Mouse (Mus musculus) MEL (cell line): ENCODE data around the gene Zdhhc9. TPM values are rescaled to one million over a fixed set of nuclear protein-coding genes. Genes with fewer than 3 reads are reported as not detected.

Source experiments
- DNase-seq: peaks from one replicate; pipeline ENCODE4 v3.0.0; 2011; ENCODE audit warnings: low read depth, low spot score
- H3K27ac ChIP-seq: 2 replicates; pipeline ENCODE4 v1.5.1; 2012; ENCODE audit warnings: low read depth, mild to moderate bottlenecking, control low read depth, low read length, moderate library complexity; ENCODE audit not compliant: control insufficient read depth
- H3K27me3 ChIP-seq, 2 experiments: fragments of 150-350 bp in 1 of 2; sonication (generic) in 1 of 2; 2 replicates each; pipeline ENCODE4 v1.6.1; 2012; ENCODE audit warnings: low read length in 2 of 2, mild to moderate bottlenecking in 2 of 2, improper control_type of control experiment in 1 of 2, moderate library complexity in 1 of 2; ENCODE audit not compliant: insufficient read depth in 2 of 2, control insufficient read depth in 1 of 2
- H3K36me3 ChIP-seq, 2 experiments: 2 replicates each; pipeline ENCODE4 v1.6.1; 2012 to 2014; ENCODE audit warnings: low read length in 2 of 2, improper control_type of control experiment in 1 of 2, inconsistent platforms in 1 of 2, mild to moderate bottlenecking in 1 of 2; ENCODE audit not compliant: insufficient read depth in 2 of 2, control insufficient read depth in 1 of 2
- H3K4me1 ChIP-seq, 2 experiments: fragments of 150-350 bp in 1 of 2; sonication (generic) in 1 of 2; 2 replicates each; pipeline ENCODE4 v1.6.1; 2012; ENCODE audit warnings: low read length in 2 of 2, improper control_type of control experiment in 1 of 2, mild to moderate bottlenecking in 1 of 2; ENCODE audit not compliant: insufficient read depth in 2 of 2, control insufficient read depth in 1 of 2
- H3K4me3 ChIP-seq, 2 experiments: fragments of 150-350 bp in 1 of 2; sonication (generic) in 1 of 2; 2 replicates each; pipeline ENCODE4 v1.5.1; 2012; ENCODE audit warnings: low read depth in 2 of 2, low read length in 2 of 2, mild to moderate bottlenecking in 2 of 2, moderate library complexity in 2 of 2, control low read depth in 1 of 2, improper control_type of control experiment in 1 of 2; ENCODE audit not compliant: control insufficient read depth in 1 of 2, insufficient read depth in 1 of 2
- H3K79me2 ChIP-seq: 2 replicates; pipeline ENCODE4 v1.6.1; 2012; ENCODE audit warnings: mild to moderate bottlenecking, low read length, moderate library complexity; ENCODE audit not compliant: control insufficient read depth, poor library complexity, insufficient read depth
- H3K9ac ChIP-seq: 2 replicates; pipeline ENCODE4 v1.6.1; 2012; ENCODE audit warnings: low read depth, mild to moderate bottlenecking, control low read depth, low read length, moderate library complexity; ENCODE audit not compliant: control insufficient read depth, poor library complexity, severe bottlenecking
- H3K9me3 ChIP-seq: fragments of 150-350 bp; sonication (generic); replicated peaks from 2 replicates; pipeline ENCODE4 v1.6.1; 2012; ENCODE audit warnings: mild to moderate bottlenecking, low read length, improper control_type of control experiment, moderate library complexity; ENCODE audit not compliant: insufficient read depth
- BHLHE40 ChIP-seq: IDR thresholded peaks from 2 replicates; pipeline ENCODE4 v1.6.1; 2012; ENCODE audit warnings: low read depth, mild to moderate bottlenecking, inconsistent platforms, low read length, improper control_type of control experiment, borderline replicate concordance
- CHD2 ChIP-seq: IDR thresholded peaks from 2 replicates; pipeline ENCODE4 v1.6.1; 2011; ENCODE audit warnings: low read length, improper control_type of control experiment
- CTCF ChIP-seq, 3 experiments: IDR thresholded peaks in 2 of 3; conservative IDR thresholded peaks in 1 of 3; 2 replicates each; pipeline ENCODE4 v1.5.1; 2011 to 2012; ENCODE audit warnings: low read length in 3 of 3, low read depth in 2 of 3, mild to moderate bottlenecking in 2 of 3, improper control_type of control experiment in 1 of 3, inconsistent platforms in 1 of 3, mixed read lengths in 1 of 3, moderate library complexity in 1 of 3; ENCODE audit not compliant: control insufficient read depth in 1 of 3, insufficient read depth in 1 of 3, poor library complexity in 1 of 3, severe bottlenecking in 1 of 3
- ELF1 ChIP-seq: IDR thresholded peaks from 2 replicates; pipeline ENCODE4 v1.6.1; 2014; ENCODE audit warnings: low read depth, mild to moderate bottlenecking, inconsistent platforms, low read length, improper control_type of control experiment, moderate library complexity
- EP300 ChIP-seq, 2 experiments: IDR thresholded peaks; 2 replicates each; pipeline ENCODE4 v1.6.1; 2011; ENCODE audit warnings: improper control_type of control experiment in 2 of 2, low read length in 2 of 2, low read depth in 1 of 2, mild to moderate bottlenecking in 1 of 2
- ETS1 ChIP-seq: IDR thresholded peaks from 2 replicates; pipeline ENCODE4 v1.6.1; 2012; ENCODE audit warnings: low read depth, mild to moderate bottlenecking, inconsistent platforms, low read length, improper control_type of control experiment, moderate library complexity
- GATA1 ChIP-seq: IDR thresholded peaks from 2 replicates; pipeline ENCODE4 v1.6.1; 2011; ENCODE audit warnings: low read depth, low read length, improper control_type of control experiment
- HCFC1 ChIP-seq: IDR thresholded peaks from 2 replicates; pipeline ENCODE4 v1.6.1; 2012; ENCODE audit warnings: low read depth, mild to moderate bottlenecking, inconsistent platforms, low read length, improper control_type of control experiment, moderate library complexity
- JUND ChIP-seq: IDR thresholded peaks from 2 replicates; pipeline ENCODE4 v1.6.1; 2011; ENCODE audit warnings: low read depth, mild to moderate bottlenecking, improper control_type of control experiment, low read length
- KAT2A ChIP-seq: conservative IDR thresholded peaks from 2 replicates; pipeline ENCODE4 v1.6.1; 2012; ENCODE audit warnings: low read depth, low read length, improper control_type of control experiment, inconsistent platforms
- MAX ChIP-seq: IDR thresholded peaks from 2 replicates; pipeline ENCODE4 v1.6.1; 2011; ENCODE audit warnings: low read length, improper control_type of control experiment
- MAZ ChIP-seq: IDR thresholded peaks from 2 replicates; pipeline ENCODE4 v1.6.1; 2012; ENCODE audit warnings: low read depth, mild to moderate bottlenecking, inconsistent platforms, low read length, improper control_type of control experiment
- MXI1 ChIP-seq: IDR thresholded peaks from 2 replicates; pipeline ENCODE4 v1.6.1; 2011; ENCODE audit warnings: mild to moderate bottlenecking, low read depth, low read length, improper control_type of control experiment
- MYC ChIP-seq: IDR thresholded peaks from 2 replicates; pipeline ENCODE4 v1.6.1; 2011; ENCODE audit warnings: low read depth, mild to moderate bottlenecking, low read length, improper control_type of control experiment, moderate library complexity
- NELFE ChIP-seq: IDR thresholded peaks from 2 replicates; pipeline ENCODE4 v1.6.1; 2011; ENCODE audit warnings: low read depth, low read length, improper control_type of control experiment
- NRF1 ChIP-seq: IDR thresholded peaks from 2 replicates; pipeline ENCODE4 v1.6.1; 2014; ENCODE audit warnings: low read depth, mild to moderate bottlenecking, inconsistent platforms, low read length, improper control_type of control experiment, moderate library complexity; ENCODE audit not compliant: poor library complexity, insufficient read depth, severe bottlenecking
- RCOR1 ChIP-seq: IDR thresholded peaks from 2 replicates; pipeline ENCODE4 v1.6.1; 2012; ENCODE audit warnings: low read depth, mild to moderate bottlenecking, inconsistent platforms, low read length, improper control_type of control experiment
- SIN3A ChIP-seq: IDR thresholded peaks from 2 replicates; pipeline ENCODE4 v1.6.1; 2012; ENCODE audit warnings: low read length, improper control_type of control experiment, inconsistent platforms
- SMC3 ChIP-seq: IDR thresholded peaks from 2 replicates; pipeline ENCODE4 v1.6.1; 2011; ENCODE audit warnings: low read depth, low read length, improper control_type of control experiment
- TAL1 ChIP-seq: IDR thresholded peaks from 2 replicates; pipeline ENCODE4 v1.6.1; 2012; ENCODE audit warnings: mild to moderate bottlenecking, inconsistent platforms, low read length, moderate library complexity, mixed read lengths
- TBP ChIP-seq: IDR thresholded peaks from 2 replicates; pipeline ENCODE4 v1.8.0; 2011; ENCODE audit warnings: low read depth, low read length, improper control_type of control experiment
- TCF12 ChIP-seq: IDR thresholded peaks from 2 replicates; pipeline ENCODE4 v1.6.1; 2014; ENCODE audit warnings: low read depth, mild to moderate bottlenecking, inconsistent platforms, low read length, improper control_type of control experiment, moderate library complexity
- USF1 ChIP-seq: IDR thresholded peaks from 2 replicates; pipeline ENCODE4 v1.6.1; 2014; ENCODE audit warnings: low read depth, mild to moderate bottlenecking, inconsistent platforms, low read length, improper control_type of control experiment, moderate library complexity
- ZKSCAN1 ChIP-seq: IDR thresholded peaks from 2 replicates; pipeline ENCODE4 v1.6.1; 2012; ENCODE audit warnings: low read depth, mild to moderate bottlenecking, inconsistent platforms, low read length, improper control_type of control experiment, moderate library complexity
- polyA plus RNA-seq, 2 experiments: library from polyadenylated mRNA; stranded (reverse) in 1 of 2; unstranded in 1 of 2; fragments of >175 nt in 1 of 2; fragments of >200 nt in 1 of 2; gene quantifications; 2 replicates each; pipeline versions ENCODE4 v1.2.1 to v1.2.4; 2012; ENCODE audit warnings: low replicate concordance in 2 of 2, low read depth in 1 of 2; ENCODE audit not compliant: insufficient read length in 2 of 2, insufficient read depth in 1 of 2, missing spikeins in 1 of 2
- total RNA-seq: library from RNA; depleted of rRNA; stranded (reverse); fragments of 300-350 nt; gene quantifications from 2 replicates; pipeline ENCODE4 v1.2.3, GENCODE M21; 2012

Gene Zdhhc9
- total and polyA plus RNA-seq, 3 experiments: 2.3 to 51.7 (median 8.3) TPM

- H3K27me3 ChIP-seq: no peaks in the 10 kb centered on the region
- peak overlapping the region; percentile 55 to 63 for H3K4me3 ChIP-seq
- no peak for TF ChIP-seq USF1
- TF ChIP-seq NELFE: 0 out of 2 replicates have a peak, but pooled peaks have one; percentile 27
- peak; percentile 46; the same call in 1 of the 2 replicates for TF ChIP-seq ELF1
- TF ChIP-seq SIN3A: peak; percentile 36; the same call in 1 of the 2 replicates
- TF ChIP-seq TAL1: no peak
- TF ChIP-seq NRF1: peak; percentile 58
- peak; percentile 49 for TF ChIP-seq ETS1
- 0 out of 2 replicates have a peak, but pooled peaks have one; percentile 5 for TF ChIP-seq HCFC1
- no peak for TF ChIP-seq MAZ
- peak in 1 of 2 experiments; percentile 54; a peak in 2 of 4 replicates for TF ChIP-seq EP300 (IDR thresholded peaks at IDR 0.05; ENCODE audit: low read depth in 1 of 2, low read length in 2 of 2)
- peak; percentile 71 for DNase-seq
- H3K9ac ChIP-seq: peak overlapping the region; percentile 56
- peaks cover 0 to 26% of the 10 kb centered on the region in 2 experiments; a peak in 2 of 4 replicates for H3K36me3 ChIP-seq
- H3K27ac ChIP-seq: peak overlapping the region; percentile 55
- no peaks in the 10 kb centered on the region for H3K9me3 ChIP-seq
- peaks cover 19 to 35% of the 10 kb centered on the region in 2 experiments for H3K4me1 ChIP-seq
- H3K79me2 ChIP-seq: no peaks in the 10 kb centered on the region
These were observed 65.0 kb downstream of the Zdhhc9 start for GRCm38 (mm10) chrX:48143415-48144335.

- H3K9me3 ChIP-seq: no peaks in the 10 kb centered on the region
- peak overlapping the region; percentile 91 for H3K27ac ChIP-seq
- no peaks in the 10 kb centered on the region for H3K79me2 ChIP-seq
- H3K4me1 ChIP-seq: peaks cover 12 to 35% of the 10 kb centered on the region in 2 experiments
- TF ChIP-seq SIN3A (peak; percentile 75), MAZ (no peak), GATA1 (0 out of 2 replicates have a peak, but pooled peaks have one; percentile 31), MAX (peak; percentile 73), NRF1 (no peak), CHD2 (no peak), SMC3 (no peak), USF1 (peak; percentile 44; the same call in 1 of the 2 replicates), EP300 (IDR thresholded peaks at IDR 0.05; ENCODE audit: low read depth in 1 of 2, low read length in 2 of 2) (peak in 1 of 2 experiments; percentile 56; a peak in 2 of 4 replicates), ZKSCAN1 (no peak), ETS1 (peak; percentile 88), MYC (0 out of 2 replicates have a peak, but pooled peaks have one; percentile 44), RCOR1 (0 out of 2 replicates have a peak, but pooled peaks have one; percentile 16), TBP (no peak), CTCF (IDR thresholded peaks at IDR 0.05 in 2 of 3, conservative IDR thresholded peaks at IDR 0.05 in 1 of 3; ENCODE audit: control insufficient read depth in 1 of 3, insufficient read depth in 1 of 3, low read depth in 2 of 3, low read length in 3 of 3, poor library complexity in 1 of 3, severe bottlenecking in 1 of 3) (no peak), JUND (no peak), TCF12 (peak; percentile 81), BHLHE40 (peak; percentile 90; the same call in 1 of the 2 replicates), KAT2A (no peak), MXI1 (peak; percentile 89)
- peak overlapping the region in 1 of 2 experiments; percentile 27; a peak in 3 of 4 replicates for H3K4me3 ChIP-seq
- peaks cover 0 to 23% of the 10 kb centered on the region in 2 experiments; a peak in 2 of 4 replicates for H3K36me3 ChIP-seq
- DNase-seq: peak; percentile 70
- H3K9ac ChIP-seq: peak overlapping the region; percentile 53; the same call in 1 of the 2 replicates
- H3K27me3 ChIP-seq: no peaks in the 10 kb centered on the region
These were observed 67.2 kb downstream of the Zdhhc9 start for GRCm38 (mm10) chrX:48141481-48141880.
